Mouse (Mus musculus) limb, embryonic 12.5 days (tissue): ENCODE measurements at regions not wholly inside any gene's neighbourhood (a gene's known extent, or its start where the extent isn't known, plus 50 kb on each side); places are given as distances from the start of the nearest gene placed in this dataset.
A peak's percentile ranks its signal among the peaks of the same experiment; 100 is the strongest.

Source experiments
- ATAC-seq: fragments of 200-750 bp; cut with Nextera tagmentation; 2 replicates; pipeline ENCODE4 v1.8.0; 2017; ENCODE audit warnings: low read depth, moderate TSS enrichment; ENCODE audit not compliant: insufficient number of reproducible peaks, insufficient read depth, low FRiP score, low TSS enrichment
- H3K27ac ChIP-seq: fragments of 300-500 bp; sonication (generic); 2 replicates; pipeline ENCODE4 v1.5.1; 2016; ENCODE audit warnings: mild to moderate bottlenecking, moderate library complexity
- H3K27me3 ChIP-seq: fragments of 300-500 bp; sonication (generic); 2 replicates; pipeline ENCODE4 v1.6.1; 2016; ENCODE audit warnings: mild to moderate bottlenecking, moderate library complexity
- H3K36me3 ChIP-seq: fragments of 300-500 bp; sonication (generic); 2 replicates; pipeline ENCODE4 v1.6.1; 2016; ENCODE audit warnings: mild to moderate bottlenecking, moderate library complexity
- H3K4me1 ChIP-seq: fragments of 300-500 bp; sonication (generic); replicated peaks from 2 replicates; pipeline ENCODE4 v1.6.1; 2016
- H3K4me2 ChIP-seq: fragments of 300-500 bp; sonication (generic); 2 replicates; pipeline ENCODE4 v1.6.1; 2016; ENCODE audit warnings: mild to moderate bottlenecking, moderate library complexity
- H3K4me3 ChIP-seq: fragments of 300-500 bp; sonication (generic); replicated peaks from 2 replicates; pipeline ENCODE4 v1.5.1; 2016; ENCODE audit warnings: mild to moderate bottlenecking
- H3K9ac ChIP-seq: fragments of 300-500 bp; sonication (generic); replicated peaks from 2 replicates; pipeline ENCODE4 v1.6.1; 2016; ENCODE audit warnings: mild to moderate bottlenecking, moderate library complexity
- H3K9me3 ChIP-seq: fragments of 300-500 bp; sonication (generic); 2 replicates; pipeline ENCODE4 v1.6.1; 2016; ENCODE audit warnings: mild to moderate bottlenecking, moderate library complexity
- WGBS: fragments of 180-500 bp; shearing (Covaris S2); methylation state at CpG from one replicate; pipeline ENCODE4 v1.1.7; 2016; 5-methylcytosine and 5-hydroxymethylcytosine counted together

DNA sequence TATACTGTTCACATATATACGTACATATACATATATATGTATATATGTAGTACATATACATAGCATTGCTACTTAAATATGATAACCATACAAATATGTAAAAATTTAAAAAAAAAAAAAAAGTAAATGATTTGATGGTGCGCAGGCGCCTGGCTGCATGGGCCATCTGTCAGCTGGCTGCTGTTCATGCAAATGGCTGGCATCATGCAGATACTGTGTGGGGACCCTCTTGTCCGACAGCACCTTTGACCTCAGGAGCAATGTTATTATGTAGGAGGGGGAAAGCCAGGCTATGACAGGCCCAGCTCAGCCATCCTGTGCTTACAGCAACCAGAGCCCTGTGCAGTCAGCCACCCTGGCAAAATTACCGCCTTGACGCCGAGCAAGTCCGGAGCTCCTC lies 65.1 kb upstream of the Tnrc6c start:
- Histone ChIP-seq H3K27me3 (no peaks in the 10 kb centered on the region), H3K27ac (peak overlapping the region; percentile 71), H3K36me3 (no peaks in the 10 kb centered on the region), H3K4me2 (no peak overlapping the region), H3K9ac (no peak overlapping the region), H3K4me3 (no peak overlapping the region), H3K9me3 (peaks cover 9% of the 10 kb centered on the region; the same call in 1 of the 2 replicates), H3K4me1 (peaks cover 15% of the 10 kb centered on the region)
- ATAC-seq, result no peak; the same call in 1 of the 2 replicates
- 89% methylated on average over 8 of the region's 8 CpGs for WGBS

DNA sequence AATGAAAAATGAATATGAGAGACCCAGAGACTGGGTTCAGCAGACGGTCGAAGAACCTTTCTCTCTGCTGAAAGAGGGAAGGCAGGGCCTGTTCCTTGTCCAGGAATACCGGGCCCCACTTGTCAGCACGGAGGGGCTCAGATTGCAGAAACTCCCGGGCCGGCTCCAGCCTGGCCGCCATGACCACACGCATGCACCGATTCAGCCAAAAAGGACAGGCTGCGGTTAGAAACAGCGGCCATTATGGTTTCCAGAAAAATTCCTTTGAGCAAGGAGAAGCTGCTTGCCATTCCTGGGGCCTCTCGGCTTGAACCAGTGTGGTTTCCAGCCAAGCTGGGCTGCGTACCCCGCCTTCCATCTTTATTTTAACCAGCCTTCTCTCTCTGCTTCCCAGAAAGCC lies 64.7 kb upstream of the Tnrc6c start:
- Histone ChIP-seq H3K36me3 (no peaks in the 10 kb centered on the region), H3K27me3 (no peaks in the 10 kb centered on the region), H3K4me3 (no peak overlapping the region), H3K27ac (peak overlapping the region; percentile 71), H3K9me3 (peaks cover 9% of the 10 kb centered on the region; the same call in 1 of the 2 replicates), H3K9ac (no peak overlapping the region), H3K4me1 (peaks cover 15% of the 10 kb centered on the region), H3K4me2 (no peak overlapping the region)
- WGBS, result 69% methylated on average over 14 of the region's 14 CpGs
- no peak for ATAC-seq

GRCm38 (mm10) chr11:117592570-117592969 lies 61.5 kb upstream of the Tnrc6c start:
- no peak overlapping the region for H3K4me3 ChIP-seq
- H3K4me2 ChIP-seq, result no peak overlapping the region
- no peak overlapping the region for H3K27ac ChIP-seq
- H3K4me1 ChIP-seq, result peaks cover 12% of the 10 kb centered on the region
- H3K27me3 ChIP-seq, result peaks cover 23% of the 10 kb centered on the region
- WGBS, result 55% methylated on average over 3 of the region's 3 CpGs
- H3K36me3 ChIP-seq, result no peaks in the 10 kb centered on the region
- no peak for ATAC-seq
- peaks cover 6% of the 10 kb centered on the region; the same call in 1 of the 2 replicates for H3K9me3 ChIP-seq
- no peak overlapping the region for H3K9ac ChIP-seq

DNA sequence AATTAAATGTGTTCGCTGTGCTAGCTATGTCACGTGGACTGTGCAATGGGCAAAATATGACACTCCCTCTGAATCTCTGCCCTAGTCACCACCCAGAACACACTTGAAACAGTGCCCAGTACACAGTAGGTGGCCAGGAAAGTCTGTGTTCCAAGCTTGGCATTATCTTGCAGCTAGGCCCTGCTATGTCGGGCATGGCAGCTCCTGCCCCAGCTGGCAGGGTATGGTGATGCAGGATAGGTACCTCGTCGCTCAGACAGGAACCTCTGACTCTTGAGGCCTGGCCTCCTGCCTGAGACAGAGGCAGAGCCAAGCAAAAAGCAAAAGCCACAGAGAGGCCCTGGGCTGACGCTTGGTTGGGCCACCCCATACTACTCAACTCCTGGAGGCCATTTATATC lies 57.9 kb upstream of the Tnrc6c start:
- H3K9ac ChIP-seq, result no peak overlapping the region
- H3K4me3 ChIP-seq, result no peak overlapping the region
- 84% methylated on average over 6 of the region's 6 CpGs for WGBS
- no peak for ATAC-seq
- no peak overlapping the region for H3K4me2 ChIP-seq
- H3K36me3 ChIP-seq, result no peaks in the 10 kb centered on the region
- H3K27ac ChIP-seq, result no peak overlapping the region
- H3K27me3 ChIP-seq, result peaks cover 54% of the 10 kb centered on the region
- H3K9me3 ChIP-seq, result no peaks in the 10 kb centered on the region
- peaks cover 33% of the 10 kb centered on the region for H3K4me1 ChIP-seq

- Histone ChIP-seq H3K9me3 (no peaks in the 10 kb centered on the region), H3K4me1 (peaks cover 35% of the 10 kb centered on the region), H3K36me3 (no peaks in the 10 kb centered on the region), H3K9ac (no peak overlapping the region), H3K27me3 (peaks cover 58% of the 10 kb centered on the region), H3K4me2 (peak overlapping the region; percentile 56; the same call in 1 of the 2 replicates), H3K4me3 (no peak overlapping the region; the same call in 1 of the 2 replicates), H3K27ac (no peak overlapping the region)
- WGBS, result 31% methylated on average over 5 of the region's 5 CpGs
- ATAC-seq, result no peak
These were observed 56.3 kb upstream of the Tnrc6c start for GRCm38 (mm10) chr11:117597754-117598153.

- peak overlapping the region; percentile 56; the same call in 1 of the 2 replicates for H3K4me2 ChIP-seq
- peaks cover 35% of the 10 kb centered on the region for H3K4me1 ChIP-seq
These were observed 55.9 kb upstream of the Tnrc6c start for GRCm38 (mm10) chr11:117598170-117598583.

DNA sequence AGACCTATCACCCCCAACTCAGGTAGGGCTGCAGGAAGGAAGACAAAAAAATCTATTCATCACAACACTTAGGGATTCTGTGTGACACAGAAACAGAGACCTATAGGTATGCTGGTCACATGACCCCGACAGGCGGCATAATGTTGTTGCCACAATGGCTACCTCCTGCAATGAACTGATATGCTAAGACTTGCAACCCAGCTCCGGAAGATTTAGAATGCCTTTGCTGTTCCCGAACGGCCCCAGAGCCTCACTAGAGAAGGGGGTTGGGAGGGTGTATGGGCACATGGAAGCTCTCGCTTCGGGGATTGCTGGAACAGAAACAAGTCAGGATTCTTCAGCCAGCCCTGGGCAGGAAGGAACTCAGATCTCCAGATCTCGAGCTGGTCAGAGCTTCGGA lies 55.5 kb upstream of the Tnrc6c start:
- Histone ChIP-seq H3K27ac (no peak overlapping the region), H3K4me2 (peak overlapping the region; percentile 56), H3K36me3 (no peaks in the 10 kb centered on the region), H3K4me1 (peaks cover 35% of the 10 kb centered on the region), H3K9me3 (no peaks in the 10 kb centered on the region), H3K4me3 (peak overlapping the region; percentile 25), H3K27me3 (peaks cover 58% of the 10 kb centered on the region), H3K9ac (0 out of 2 replicates have a peak overlapping the region, but pooled peaks have one; percentile 42)
- 3% methylated on average over 9 of the region's 9 CpGs for WGBS
- ATAC-seq, result no peak

More at GRCm38 (mm10) chr11:117598170-117598583, 55.9 kb upstream of the Tnrc6c start:
- no peak overlapping the region for H3K27ac ChIP-seq
- no peaks in the 10 kb centered on the region for H3K36me3 ChIP-seq
- WGBS, result 0% methylated on average over 6 of the region's 6 CpGs
- H3K27me3 ChIP-seq, result peaks cover 58% of the 10 kb centered on the region
- no peak overlapping the region for H3K9ac ChIP-seq
- no peaks in the 10 kb centered on the region for H3K9me3 ChIP-seq
- ATAC-seq, result no peak
- H3K4me3 ChIP-seq, result no peak overlapping the region; the same call in 1 of the 2 replicates

GRCm38 (mm10) chr11:117599049-117599787 lies 54.9 kb upstream of the Tnrc6c start:
- peaks cover 58% of the 10 kb centered on the region for H3K27me3 ChIP-seq
- no peak for ATAC-seq
- H3K4me1 ChIP-seq, result peaks cover 35% of the 10 kb centered on the region
- H3K27ac ChIP-seq, result no peak overlapping the region
- peak overlapping the region; percentile 56 for H3K4me2 ChIP-seq
- no peaks in the 10 kb centered on the region for H3K9me3 ChIP-seq
- WGBS, result 6% methylated on average over 16 of the region's 16 CpGs
- peak overlapping the region; percentile 42; the same call in 1 of the 2 replicates for H3K9ac ChIP-seq
- no peaks in the 10 kb centered on the region for H3K36me3 ChIP-seq
- peak overlapping the region; percentile 25 for H3K4me3 ChIP-seq

GRCm38 (mm10) chr11:117599788-117600263 lies 54.3 kb upstream of the Tnrc6c start:
- Histone ChIP-seq H3K9me3 (no peaks in the 10 kb centered on the region), H3K27me3 (peaks cover 58% of the 10 kb centered on the region), H3K4me2 (peak overlapping the region; percentile 56), H3K27ac (no peak overlapping the region), H3K9ac (peak overlapping the region; percentile 14; the same call in 1 of the 2 replicates), H3K4me3 (peak overlapping the region; percentile 25), H3K4me1 (peaks cover 35% of the 10 kb centered on the region), H3K36me3 (no peaks in the 10 kb centered on the region)
- WGBS, result 10% methylated on average over 14 of the region's 14 CpGs
- no peak for ATAC-seq

GRCm38 (mm10) chr11:117601147-117601546 lies 52.9 kb upstream of the Tnrc6c start:
- no peak overlapping the region for H3K4me2 ChIP-seq
- H3K9me3 ChIP-seq, result no peaks in the 10 kb centered on the region
- H3K9ac ChIP-seq, result no peak overlapping the region
- no peak for ATAC-seq
- no peak overlapping the region for H3K27ac ChIP-seq
- peaks cover 39% of the 10 kb centered on the region for H3K4me1 ChIP-seq
- H3K36me3 ChIP-seq, result no peaks in the 10 kb centered on the region
- peaks cover 49% of the 10 kb centered on the region for H3K27me3 ChIP-seq
- WGBS, result 17% methylated on average over 5 of the region's 5 CpGs
- no peak overlapping the region for H3K4me3 ChIP-seq

DNA sequence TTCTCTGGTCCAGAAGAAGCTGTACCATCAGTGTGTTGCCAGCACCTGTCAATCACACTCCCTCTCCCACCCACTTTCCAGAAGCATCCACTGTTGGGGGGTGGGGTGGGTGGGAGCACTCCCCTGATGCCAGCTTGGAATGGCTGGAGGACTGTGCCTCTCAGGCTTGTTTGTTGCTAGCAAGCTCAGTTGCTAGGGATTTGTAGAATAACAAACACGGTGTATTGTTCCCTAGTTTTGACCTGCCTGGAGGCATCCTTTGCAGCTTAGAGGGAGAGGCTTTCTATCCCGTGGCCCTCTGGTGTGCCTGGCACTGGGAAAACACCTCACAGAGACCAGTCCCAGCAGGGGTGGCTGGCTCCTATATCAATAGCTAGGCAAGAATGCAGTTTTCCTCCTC lies 50.1 kb upstream of the Tnrc6c start:
- no peaks in the 10 kb centered on the region for H3K9me3 ChIP-seq
- no peak overlapping the region for H3K27ac ChIP-seq
- ATAC-seq, result no peak
- no peak overlapping the region for H3K9ac ChIP-seq
- WGBS, result 44% methylated on average over 2 of the region's 2 CpGs
- peaks cover 43% of the 10 kb centered on the region for H3K4me1 ChIP-seq
- no peaks in the 10 kb centered on the region for H3K36me3 ChIP-seq
- no peak overlapping the region for H3K4me2 ChIP-seq
- H3K27me3 ChIP-seq, result peaks cover 26% of the 10 kb centered on the region
- H3K4me3 ChIP-seq, result no peak overlapping the region
